Mouse (Mus musculus): ENCODE data around the gene Socs3.

GRCm38 (mm10) chr11:117989926-117990325 is 20.1 kb upstream of the Socs3 start:
- 0 out of 2 replicates have a peak, but pooled peaks have one; percentile 4 for TF ChIP-seq CTCF (conservative IDR thresholded peaks at IDR 0.05; ENCODE audit: low read length)
- TF ChIP-seq POU5F1 (IDR thresholded peaks at IDR 0.05; ENCODE audit: borderline replicate concordance, low read length) = no peak
- TF ChIP-seq NANOG (IDR thresholded peaks at IDR 0.05; ENCODE audit: borderline replicate concordance, low read length) = no peak
